In genomic region chr4:46126541-46126940, GRCm38 (mm10) we compare ENCODE assay signal across 8 mouse cellular contexts. TPM values are rescaled to one million over a fixed set of nuclear protein-coding genes. Genes with fewer than 3 reads are reported as not detected.
DNase-seq lines count a peak whose midpoint lies in the region; ATAC-seq and TF ChIP-seq lines count a peak whose summit lies in the region.

No protein-coding gene starts in this region.

- TF ChIP-seq EP300 in heart, postnatal 0 days (IDR thresholded peaks at IDR 0.05; ENCODE audit: low read depth), result no peak

- peak; percentile 44 for DNase-seq in forebrain, embryonic 10.5 days (ENCODE audit: extremely low spot score, low spot score)
- DNase-seq in adrenal gland, postnatal 14 days, result peak; percentile 82
- peak; percentile 53 for DNase-seq in embryo, embryonic 9.5 days (ENCODE audit: extremely low spot score)
- peak; percentile 65 for DNase-seq in heart, postnatal 0 days (ENCODE audit: low spot score)
- DNase-seq in layer of hippocampus, adult 9-11 months, result peak; percentile 73
- peak; percentile 63 for DNase-seq in lung, postnatal 25 days (ENCODE audit: low spot score)
- peak; percentile 75 for DNase-seq in right cerebral cortex, postnatal 25 days

- H3K9me3 ChIP-seq in forebrain, embryonic 10.5 days, result no peaks in the 10 kb centered on the region
- H3K9me3 ChIP-seq in forebrain, embryonic 12.5 days, result no peaks in the 10 kb centered on the region
- no peaks in the 10 kb centered on the region for H3K9me3 ChIP-seq in heart, postnatal 0 days (replicated peaks; ENCODE audit: control insufficient read depth, low read length)

- peaks cover 96% of the 10 kb centered on the region for H3K36me3 ChIP-seq in forebrain, embryonic 10.5 days (replicated peaks)
- H3K36me3 ChIP-seq in forebrain, embryonic 12.5 days (replicated peaks), result peaks cover 81% of the 10 kb centered on the region
- H3K36me3 ChIP-seq in heart, postnatal 0 days (replicated peaks; ENCODE audit: control insufficient read depth, insufficient read depth, low read length), result peaks cover 70% of the 10 kb centered on the region

- peak; percentile 97 for TF ChIP-seq CTCF in heart, postnatal 0 days (IDR thresholded peaks at IDR 0.05; ENCODE audit: low read depth)

- no peak overlapping the region for H3K4me3 ChIP-seq in forebrain, embryonic 10.5 days
- H3K4me3 ChIP-seq in forebrain, embryonic 12.5 days (replicated peaks), result no peak overlapping the region
- no peak overlapping the region for H3K4me3 ChIP-seq in heart, postnatal 0 days (ENCODE audit: low read depth, low read length)

- no peak for ATAC-seq in forebrain, embryonic 12.5 days (ENCODE audit: low FRiP score)
- ATAC-seq in heart, postnatal 0 days (ENCODE audit: insufficient read depth, low read depth), result peak; percentile 67; the same call in 1 of the 2 replicates

- no peak overlapping the region for H3K9ac ChIP-seq in forebrain, embryonic 12.5 days
- H3K9ac ChIP-seq in heart, postnatal 0 days (replicated peaks; ENCODE audit: low read depth, low read length), result no peak overlapping the region

- no peaks in the 10 kb centered on the region for H3K27me3 ChIP-seq in forebrain, embryonic 10.5 days (ENCODE audit: poor library complexity, severe bottlenecking)
- no peaks in the 10 kb centered on the region for H3K27me3 ChIP-seq in forebrain, embryonic 12.5 days
- H3K27me3 ChIP-seq in heart, postnatal 0 days (ENCODE audit: control insufficient read depth, insufficient read depth, low read length), result no peaks in the 10 kb centered on the region

- WGBS in forebrain, embryonic 10.5 days, result 46% methylated on average over 2 of the region's 2 CpGs
- WGBS in forebrain, embryonic 12.5 days, result 46% methylated on average over 2 of the region's 2 CpGs
- 39% methylated on average over 2 of the region's 2 CpGs for WGBS in heart, postnatal 0 days

- H3K4me2 ChIP-seq in forebrain, embryonic 12.5 days, result no peak overlapping the region
- no peak overlapping the region for H3K4me2 ChIP-seq in heart, postnatal 0 days (ENCODE audit: low read depth, low read length)

- H3K4me1 ChIP-seq in forebrain, embryonic 10.5 days, result no peaks in the 10 kb centered on the region
- no peaks in the 10 kb centered on the region for H3K4me1 ChIP-seq in forebrain, embryonic 12.5 days
- no peaks in the 10 kb centered on the region for H3K4me1 ChIP-seq in heart, postnatal 0 days (ENCODE audit: control insufficient read depth, insufficient read depth)

- H3K27ac ChIP-seq in forebrain, embryonic 10.5 days, result no peak overlapping the region
- H3K27ac ChIP-seq in forebrain, embryonic 12.5 days, result no peak overlapping the region
- H3K27ac ChIP-seq in heart, postnatal 0 days (ENCODE audit: low read depth), result no peak overlapping the region

RNA-seq across cellular contexts. Expression of gene Ncbp1, which starts 11.9 kb away (rescaled TPM):
- polyA plus RNA-seq in forebrain, embryonic 10.5 days (2016; fragmentation: Nextera tagmentation; extraction: Ambion mirVana), result 139 and 141 TPM in 2 replicates
- polyA plus RNA-seq in forebrain, embryonic 12.5 days (2016; fragmentation: Nextera tagmentation; extraction: Ambion mirVana), result 129 and 137 TPM in 2 replicates
- 47.5 and 50.8 TPM in 2 replicates for total RNA-seq in adrenal gland, postnatal 14 days (2021)
- 18.2 and 25.9 TPM in 2 replicates for total RNA-seq in heart, postnatal 0 days (2014; rRNA removed; ENCODE audit: low replicate concordance)
- 24.1 and 25.7 TPM in 2 replicates for polyA plus RNA-seq in heart, postnatal 0 days (2015; fragmentation: Nextera tagmentation; extraction: Ambion mirVana)

RNA-seq across cellular contexts. Expression of gene Tstd2, which starts 12.0 kb away (rescaled TPM):
- 66.9 and 67.4 TPM in 2 replicates for polyA plus RNA-seq in forebrain, embryonic 10.5 days (2016; fragmentation: Nextera tagmentation; extraction: Ambion mirVana)
- 56.1 and 60.6 TPM in 2 replicates for polyA plus RNA-seq in forebrain, embryonic 12.5 days (2016; fragmentation: Nextera tagmentation; extraction: Ambion mirVana)
- total RNA-seq in adrenal gland, postnatal 14 days (2021), result 27.5 and 28.3 TPM in 2 replicates
- 16.4 and 17.8 TPM in 2 replicates for total RNA-seq in heart, postnatal 0 days (2014; rRNA removed; ENCODE audit: low replicate concordance)
- 13.5 and 15.3 TPM in 2 replicates for polyA plus RNA-seq in heart, postnatal 0 days (2015; fragmentation: Nextera tagmentation; extraction: Ambion mirVana)
